Mouse (Mus musculus) forebrain, postnatal 0 days (tissue): ENCODE results near the gene Kcna3. TPM values are rescaled to one million over a fixed set of nuclear protein-coding genes. Genes with fewer than 3 reads are reported as not detected.

ENCODE experiments used
- ATAC-seq: fragments of 200-750 bp; cut with Nextera tagmentation; 2 replicates; pipeline ENCODE4 v1.8.0; 2017; ENCODE audit warnings: mild to moderate bottlenecking, moderate library complexity
- DNase-seq: peaks from one replicate; pipeline ENCODE4 v3.0.0-alpha.2; 2015
- H3K27ac ChIP-seq: fragments of 300-500 bp; sonication (generic); 2 replicates; pipeline ENCODE4 v1.5.1; 2014; ENCODE audit warnings: low read depth, mild to moderate bottlenecking, antibody characterized with exemption, low read length, moderate library complexity, mixed read lengths
- H3K27me3 ChIP-seq: fragments of 300-500 bp; sonication (generic); 2 replicates; pipeline ENCODE4 v1.6.1; 2014; ENCODE audit warnings: mild to moderate bottlenecking, low read length, mixed read lengths; ENCODE audit not compliant: insufficient read depth
- H3K36me3 ChIP-seq: fragments of 300-500 bp; sonication (generic); 2 replicates; pipeline ENCODE4 v1.6.1; 2014; ENCODE audit warnings: mild to moderate bottlenecking, moderate library complexity; ENCODE audit not compliant: insufficient read depth
- H3K4me1 ChIP-seq: fragments of 300-500 bp; sonication (generic); 2 replicates; pipeline ENCODE4 v1.6.1; 2014; ENCODE audit warnings: antibody characterized with exemption; ENCODE audit not compliant: insufficient read depth
- H3K4me2 ChIP-seq: fragments of 300-500 bp; sonication (generic); 2 replicates; pipeline ENCODE4 v1.6.1; 2014; ENCODE audit warnings: low read depth, mild to moderate bottlenecking, moderate library complexity
- H3K4me3 ChIP-seq: fragments of 300-500 bp; sonication (generic); 2 replicates; pipeline ENCODE4 v1.5.1; 2014; ENCODE audit warnings: low read depth, low read length, mixed read lengths
- H3K9ac ChIP-seq: fragments of 300-500 bp; sonication (generic); 2 replicates; pipeline ENCODE4 v1.6.1; 2014; ENCODE audit warnings: mild to moderate bottlenecking
- H3K9me3 ChIP-seq: fragments of 300-500 bp; sonication (generic); 2 replicates; pipeline ENCODE4 v1.6.1; 2016; ENCODE audit warnings: low read length
- CTCF ChIP-seq: sonication (generic); IDR thresholded peaks from 2 replicates; pipeline ENCODE4 v1.5.1; 2016; ENCODE audit warnings: antibody characterized with exemption, control low read depth, low read depth
- WGBS: fragments of 180-500 bp; shearing (Covaris S2); extraction: QIAGEN DNeasy Blood & Tissue Kit; methylation state at CpG from one replicate; pipeline ENCODE4 v1.1.7; 2014; 5-methylcytosine and 5-hydroxymethylcytosine counted together
- polyA plus RNA-seq: library from polyadenylated mRNA; unstranded; fragments of >200 nt; fragmentation: Nextera tagmentation; extraction: Ambion mirVana; gene quantifications from 2 replicates; pipeline ENCODE4 v1.2.1, GENCODE M21; 2015
- total RNA-seq: library from RNA; depleted of rRNA; stranded (reverse); fragments of >200 nt; gene quantifications from 2 replicates; pipeline ENCODE4 v1.2.3, GENCODE M21; 2014

Gene Kcna3
- total and polyA plus RNA-seq, 2 experiments from 2014 or later = 13.9 to 34.7 TPM

- Histone ChIP-seq H3K27ac (peak overlapping the region; percentile 91; the same call in 1 of the 2 replicates), H3K9ac (peak overlapping the region; percentile 95), H3K4me3 (peak overlapping the region; percentile 79), H3K4me2 (peak overlapping the region; percentile 68), H3K36me3 (no peaks in the 10 kb centered on the region), H3K27me3 (no peaks in the 10 kb centered on the region), H3K4me1 (peaks cover 13% of the 10 kb centered on the region), H3K9me3 (no peaks in the 10 kb centered on the region)
- no peak for TF ChIP-seq CTCF
- 62% methylated on average over 16 of the region's 16 CpGs for WGBS
- ATAC-seq = no peak
- DNase-seq = no peak
These were observed 1.7 kb downstream of the Kcna3 start for GRCm38 (mm10) chr3:107037536-107038155.

GRCm38 (mm10) chr3:107038156-107038536, 2.2 kb downstream of the Kcna3 start:
- peak overlapping the region; percentile 68 for H3K4me2 ChIP-seq
- no peak overlapping the region for H3K27ac ChIP-seq
- H3K36me3 ChIP-seq = no peaks in the 10 kb centered on the region
- H3K9ac ChIP-seq = 0 out of 2 replicates have a peak overlapping the region, but pooled peaks have one; percentile 95
- H3K4me3 ChIP-seq = peak overlapping the region; percentile 79
- H3K9me3 ChIP-seq = no peaks in the 10 kb centered on the region
- WGBS = 73% methylated on average over 6 of the region's 6 CpGs
- DNase-seq (no peak), ATAC-seq (no peak)
- peaks cover 13% of the 10 kb centered on the region for H3K4me1 ChIP-seq
- TF ChIP-seq CTCF = no peak
- no peaks in the 10 kb centered on the region for H3K27me3 ChIP-seq

- no peak for TF ChIP-seq CTCF
- WGBS = 9% methylated on average over 10 of the region's 10 CpGs
- ATAC-seq (peak; percentile 58), DNase-seq (peak; percentile 84)
- peak overlapping the region; percentile 70; the same call in 1 of the 2 replicates for H3K27ac ChIP-seq
- H3K4me3 ChIP-seq = peak overlapping the region; percentile 79
- H3K4me2 ChIP-seq = peak overlapping the region; percentile 68
- H3K9me3 ChIP-seq = no peaks in the 10 kb centered on the region
- no peaks in the 10 kb centered on the region; the same call in 1 of the 2 replicates for H3K36me3 ChIP-seq
- H3K9ac ChIP-seq = peak overlapping the region; percentile 95
- no peaks in the 10 kb centered on the region for H3K27me3 ChIP-seq
- peaks cover 10% of the 10 kb centered on the region for H3K4me1 ChIP-seq
These were observed 2.8 kb downstream of the Kcna3 start for GRCm38 (mm10) chr3:107038661-107039223.

GRCm38 (mm10) chr3:107039306-107039705, 3.3 kb downstream of the Kcna3 start:
- H3K4me1 ChIP-seq = peaks cover 8% of the 10 kb centered on the region; the same call in 1 of the 2 replicates
- TF ChIP-seq CTCF = no peak
- DNase-seq = peak; percentile 16
- peak overlapping the region; percentile 79 for H3K4me3 ChIP-seq
- H3K27ac ChIP-seq = peak overlapping the region; percentile 70; the same call in 1 of the 2 replicates
- no peaks in the 10 kb centered on the region; the same call in 1 of the 2 replicates for H3K36me3 ChIP-seq
- ATAC-seq = no peak
- H3K9ac ChIP-seq = peak overlapping the region; percentile 95
- no peaks in the 10 kb centered on the region for H3K27me3 ChIP-seq
- peak overlapping the region; percentile 68 for H3K4me2 ChIP-seq
- H3K9me3 ChIP-seq = no peaks in the 10 kb centered on the region

GRCm38 (mm10) chr3:107040408-107040807, 4.4 kb downstream of the Kcna3 start:
- Histone ChIP-seq H3K4me1 (peaks cover 8% of the 10 kb centered on the region; the same call in 1 of the 2 replicates), H3K4me3 (peak overlapping the region; percentile 79), H3K27me3 (no peaks in the 10 kb centered on the region), H3K9ac (0 out of 2 replicates have a peak overlapping the region, but pooled peaks have one; percentile 23), H3K4me2 (peak overlapping the region; percentile 68), H3K27ac (no peak overlapping the region), H3K36me3 (no peaks in the 10 kb centered on the region; the same call in 1 of the 2 replicates), H3K9me3 (no peaks in the 10 kb centered on the region)
- ATAC-seq (no peak), DNase-seq (no peak)
- TF ChIP-seq CTCF = no peak
- WGBS = 69% methylated on average over 3 of the region's 3 CpGs

- DNase-seq = peak; percentile 57
- peak overlapping the region; percentile 18; the same call in 1 of the 2 replicates for H3K9ac ChIP-seq
- peak overlapping the region; percentile 79 for H3K4me3 ChIP-seq
- no peaks in the 10 kb centered on the region; the same call in 1 of the 2 replicates for H3K36me3 ChIP-seq
- no peak for TF ChIP-seq CTCF
- H3K4me1 ChIP-seq = 0 out of 2 replicates have a peak, but pooled peaks cover 8% of the 10 kb centered on the region
- no peaks in the 10 kb centered on the region for H3K9me3 ChIP-seq
- no peaks in the 10 kb centered on the region for H3K27me3 ChIP-seq
- no peak overlapping the region for H3K27ac ChIP-seq
- peak; percentile 38; the same call in 1 of the 2 replicates for ATAC-seq
- 51% methylated on average over 1 of the region's 1 CpGs for WGBS
- H3K4me2 ChIP-seq = peak overlapping the region; percentile 68
These were observed 5.7 kb downstream of the Kcna3 start for GRCm38 (mm10) chr3:107041718-107042117.

GRCm38 (mm10) chr3:107061468-107061867, 25.5 kb downstream of the Kcna3 start:
- DNase-seq = no peak
- Histone ChIP-seq H3K36me3 (no peaks in the 10 kb centered on the region), H3K27ac (no peak overlapping the region), H3K4me2 (no peak overlapping the region), H3K9ac (no peak overlapping the region), H3K9me3 (no peaks in the 10 kb centered on the region), H3K27me3 (no peaks in the 10 kb centered on the region), H3K4me3 (no peak overlapping the region), H3K4me1 (peaks cover 12% of the 10 kb centered on the region)
- TF ChIP-seq CTCF = no peak
- no peak for ATAC-seq
- 89% methylated on average over 1 of the region's 1 CpGs for WGBS
